Mouse (Mus musculus): ENCODE data around the gene Cd34.

- TF ChIP-seq CTCF (IDR thresholded peaks at IDR 0.05; ENCODE audit: low read depth) (no peak), EP300 (optimal IDR thresholded peaks at IDR 0.05) (no peak)
These were observed 2.9 kb downstream of the Cd34 start for GRCm38 (mm10) chr1:194941528-194941927.
